Mouse (Mus musculus): ENCODE results near the gene Mapk10. TPM values are rescaled to one million over a fixed set of nuclear protein-coding genes. Genes with fewer than 3 reads are reported as not detected.
"Not testable (repeated sequence)": the region's sequence is repeated elsewhere in the genome, so short reads cannot be mapped to it uniquely, and the experiment has no call there.

Mapk10 gene
- polyA plus RNA-seq, 1 experiment: 36.1 TPM

- Histone ChIP-seq H3K4me1 (ENCODE audit: control insufficient read depth, insufficient read depth, low read length) (peaks cover 6% of the 10 kb centered on the region), H3K27me3 (ENCODE audit: control insufficient read depth, insufficient read depth, low read length) (no peaks in the 10 kb centered on the region), H3K4me3 (ENCODE audit: control insufficient read depth, low read depth, low read length) (no peak overlapping the region), H3K36me3 (ENCODE audit: control insufficient read depth, insufficient read depth, low read length) (no peaks in the 10 kb centered on the region), H3K27ac (ENCODE audit: control insufficient read depth, insufficient read depth, low read depth, low read length) (no peak overlapping the region)
- TF ChIP-seq CTCF (IDR thresholded peaks at IDR 0.05; ENCODE audit: control insufficient read depth, insufficient read depth, insufficient replicate concordance, low read depth, low read length) (no peak), POLR2A (IDR thresholded peaks at IDR 0.05; ENCODE audit: control insufficient read depth, low read depth, low read length) (no peak)
Measured at GRCm38 (mm10) chr5:102888482-102889162, 322.5 kb downstream of the Mapk10 start.

- Histone ChIP-seq H3K36me3 (ENCODE audit: control insufficient read depth, insufficient read depth, low read length) (no peaks in the 10 kb centered on the region), H3K4me1 (ENCODE audit: control insufficient read depth, insufficient read depth, low read length) (no peaks in the 10 kb centered on the region), H3K4me3 (ENCODE audit: control insufficient read depth, low read depth, low read length) (peak overlapping the region; percentile 6; the same call in 1 of the 2 replicates), H3K27ac (ENCODE audit: control insufficient read depth, insufficient read depth, low read depth, low read length) (no peak overlapping the region), H3K27me3 (ENCODE audit: control insufficient read depth, insufficient read depth, low read length) (no peaks in the 10 kb centered on the region)
- TF ChIP-seq CTCF (IDR thresholded peaks at IDR 0.05; ENCODE audit: control insufficient read depth, insufficient read depth, insufficient replicate concordance, low read depth, low read length): no peak
- no peak for TF ChIP-seq POLR2A (IDR thresholded peaks at IDR 0.05; ENCODE audit: control insufficient read depth, low read depth, low read length)
Measured at GRCm38 (mm10) chr5:102875628-102876027, 335.5 kb downstream of the Mapk10 start.

GRCm38 (mm10) chr5:102874605-102875298, 336.4 kb downstream of the Mapk10 start:
- TF ChIP-seq CTCF (IDR thresholded peaks at IDR 0.05; ENCODE audit: control insufficient read depth, insufficient read depth, insufficient replicate concordance, low read depth, low read length): no peak
- TF ChIP-seq POLR2A (IDR thresholded peaks at IDR 0.05; ENCODE audit: control insufficient read depth, low read depth, low read length): no peak

GRCm38 (mm10) chr5:102872996-102873395, 338.1 kb downstream of the Mapk10 start:
- not testable (repeated sequence) for H3K27ac ChIP-seq (ENCODE audit: control insufficient read depth, insufficient read depth, low read depth, low read length); H3K27me3 ChIP-seq (ENCODE audit: control insufficient read depth, insufficient read depth, low read length); H3K4me3 ChIP-seq (ENCODE audit: control insufficient read depth, low read depth, low read length); H3K36me3 ChIP-seq (ENCODE audit: control insufficient read depth, insufficient read depth, low read length); H3K4me1 ChIP-seq (ENCODE audit: control insufficient read depth, insufficient read depth, low read length)

More at GRCm38 (mm10) chr5:102874605-102875298, 336.4 kb downstream of the Mapk10 start:
- no peak overlapping the region for H3K4me3 ChIP-seq (ENCODE audit: control insufficient read depth, low read depth, low read length)
- no peaks in the 10 kb centered on the region for H3K27me3 ChIP-seq (ENCODE audit: control insufficient read depth, insufficient read depth, low read length)
- H3K27ac ChIP-seq (ENCODE audit: control insufficient read depth, insufficient read depth, low read depth, low read length): no peak overlapping the region
- no peaks in the 10 kb centered on the region for H3K4me1 ChIP-seq (ENCODE audit: control insufficient read depth, insufficient read depth, low read length)
- no peaks in the 10 kb centered on the region for H3K36me3 ChIP-seq (ENCODE audit: control insufficient read depth, insufficient read depth, low read length)

- Histone ChIP-seq H3K27me3 (ENCODE audit: control insufficient read depth, insufficient read depth, low read length) (no peaks in the 10 kb centered on the region), H3K4me3 (ENCODE audit: control insufficient read depth, low read depth, low read length) (no peak overlapping the region), H3K27ac (ENCODE audit: control insufficient read depth, insufficient read depth, low read depth, low read length) (no peak overlapping the region), H3K36me3 (ENCODE audit: control insufficient read depth, insufficient read depth, low read length) (no peaks in the 10 kb centered on the region), H3K4me1 (ENCODE audit: control insufficient read depth, insufficient read depth, low read length) (no peaks in the 10 kb centered on the region)
- TF ChIP-seq CTCF (IDR thresholded peaks at IDR 0.05; ENCODE audit: control insufficient read depth, insufficient read depth, insufficient replicate concordance, low read depth, low read length) (no peak), POLR2A (IDR thresholded peaks at IDR 0.05; ENCODE audit: control insufficient read depth, low read depth, low read length) (no peak)
Measured at GRCm38 (mm10) chr5:102868196-102868595, 342.9 kb downstream of the Mapk10 start.

- TF ChIP-seq POLR2A (IDR thresholded peaks at IDR 0.05; ENCODE audit: control insufficient read depth, low read depth, low read length) (no peak), CTCF (IDR thresholded peaks at IDR 0.05; ENCODE audit: control insufficient read depth, insufficient read depth, insufficient replicate concordance, low read depth, low read length) (no peak)
- no peak overlapping the region for H3K27ac ChIP-seq (ENCODE audit: control insufficient read depth, insufficient read depth, low read depth, low read length)
- peaks cover 5% of the 10 kb centered on the region; the same call in 1 of the 2 replicates for H3K4me1 ChIP-seq (ENCODE audit: control insufficient read depth, insufficient read depth, low read length)
- H3K4me3 ChIP-seq (ENCODE audit: control insufficient read depth, low read depth, low read length): no peak overlapping the region
- H3K36me3 ChIP-seq (ENCODE audit: control insufficient read depth, insufficient read depth, low read length): no peaks in the 10 kb centered on the region
- H3K27me3 ChIP-seq (ENCODE audit: control insufficient read depth, insufficient read depth, low read length): no peaks in the 10 kb centered on the region
Measured at GRCm38 (mm10) chr5:102859749-102860148, 351.4 kb downstream of the Mapk10 start.

- H3K36me3 ChIP-seq (ENCODE audit: control insufficient read depth, insufficient read depth, low read length): no peaks in the 10 kb centered on the region
- peaks cover 5% of the 10 kb centered on the region; the same call in 1 of the 2 replicates for H3K4me1 ChIP-seq (ENCODE audit: control insufficient read depth, insufficient read depth, low read length)
- no peak overlapping the region for H3K27ac ChIP-seq (ENCODE audit: control insufficient read depth, insufficient read depth, low read depth, low read length)
- H3K27me3 ChIP-seq (ENCODE audit: control insufficient read depth, insufficient read depth, low read length): no peaks in the 10 kb centered on the region
- TF ChIP-seq POLR2A (IDR thresholded peaks at IDR 0.05; ENCODE audit: control insufficient read depth, low read depth, low read length): no peak
- TF ChIP-seq CTCF (IDR thresholded peaks at IDR 0.05; ENCODE audit: control insufficient read depth, insufficient read depth, insufficient replicate concordance, low read depth, low read length): no peak
- no peak overlapping the region for H3K4me3 ChIP-seq (ENCODE audit: control insufficient read depth, low read depth, low read length)
Measured at GRCm38 (mm10) chr5:102858047-102858446, 353.1 kb downstream of the Mapk10 start.

Other genes with a start within 250 kb of the Mapk10 start
- gene Ptpn13, start 213.9 kb upstream of the Mapk10 start, polyA plus RNA-seq (2012; rRNA removed): 6.4 and 6.6 TPM in 2 replicates